Mouse (Mus musculus): Measurements from ENCODE around the gene Adamts13. TPM values are rescaled to one million over a fixed set of nuclear protein-coding genes. Genes with fewer than 3 reads are reported as not detected.
A peak's percentile ranks its signal among the peaks of the same experiment; 100 is the strongest.

Gene Adamts13
- 0.08 TPM in 1 of 2 replicates, not detected in the other for polyA plus RNA-seq (2014; fragmentation: Nextera tagmentation; extraction: Ambion mirVana)

DNA sequence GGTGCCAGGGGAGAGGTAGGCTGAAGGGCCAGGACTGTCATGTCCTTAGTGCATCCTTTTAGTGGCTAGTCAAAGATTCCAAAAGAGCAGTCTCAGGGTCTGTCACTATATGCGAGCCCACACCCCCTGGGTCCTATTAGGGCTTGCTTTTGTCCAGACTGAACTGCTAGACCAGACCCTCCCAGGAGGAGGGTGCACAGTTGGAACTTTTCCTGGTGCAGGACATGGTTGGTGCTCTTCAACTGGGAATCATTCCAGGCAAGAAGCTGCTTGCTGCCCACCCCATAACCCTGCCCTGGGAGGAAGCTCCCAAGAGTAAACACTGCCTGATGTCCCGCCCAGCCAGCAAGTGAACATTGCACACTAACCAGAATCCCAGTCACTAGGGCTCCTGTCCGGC is at the start of gene Adamts13:
Gene Adamts13, plus strand, starts transcription at position 301 of the 400 bp plus-strand sequence.
- H3K27ac ChIP-seq (ENCODE audit: low read depth, low read length), result no peak within 1 kb of the TSS
- no peak for ATAC-seq (replicated peaks; ENCODE audit: low FRiP score)

DNA sequence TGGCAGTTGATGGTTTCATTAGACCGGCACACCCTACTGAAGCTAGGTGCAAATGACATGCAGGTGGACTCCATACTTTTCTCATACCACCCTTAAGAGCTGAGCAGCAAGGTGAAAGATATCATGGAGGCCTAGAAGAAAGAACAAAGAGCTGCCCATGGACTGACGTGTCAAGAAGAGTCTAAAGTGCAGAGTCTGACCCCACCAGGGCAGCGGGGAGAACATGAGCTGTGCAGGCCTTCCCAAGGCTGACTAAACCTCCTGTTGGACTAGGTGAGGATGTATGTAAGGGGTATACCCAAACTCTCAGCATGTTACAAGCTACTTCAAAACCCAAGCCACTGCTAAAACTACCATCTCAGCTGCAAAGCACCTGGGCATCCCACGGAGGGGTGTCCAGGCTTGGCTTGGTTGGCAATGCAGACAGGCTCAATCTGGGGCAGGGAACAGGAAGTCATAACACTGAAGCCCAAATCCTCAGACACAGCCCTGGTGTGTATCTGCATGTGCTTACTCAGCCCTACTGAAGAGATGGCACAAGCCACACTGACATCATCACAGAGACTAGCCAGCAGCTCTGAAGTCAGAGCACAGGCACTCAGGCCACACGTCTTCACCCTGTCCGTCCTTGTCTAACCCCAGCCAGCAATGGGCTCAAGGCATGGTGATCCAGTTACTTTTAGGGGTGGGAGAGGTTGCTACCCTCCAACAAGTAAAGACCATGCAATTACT is 45.3 kb upstream of the Adamts13 start:
- no peak for ATAC-seq (replicated peaks; ENCODE audit: low FRiP score)
- no peak for DNase-seq (ENCODE audit: low spot score)
- H3K36me3 ChIP-seq (ENCODE audit: control insufficient read depth, insufficient read depth, low read length), result peaks cover 11% of the 10 kb centered on the region
- H3K27ac ChIP-seq (ENCODE audit: low read depth, low read length), result no peak overlapping the region
- no peak overlapping the region for H3K4me2 ChIP-seq (ENCODE audit: low read depth, low read length, severe bottlenecking)
- H3K4me1 ChIP-seq (replicated peaks; ENCODE audit: control insufficient read depth, insufficient read depth, low read length), result peaks cover 8% of the 10 kb centered on the region
- H3K9me3 ChIP-seq (ENCODE audit: control insufficient read depth, low read length), result no peaks in the 10 kb centered on the region
- WGBS, result 92% methylated on average over 6 of the region's 6 CpGs
- no peak overlapping the region for H3K4me3 ChIP-seq (ENCODE audit: low read depth, low read length)
- H3K9ac ChIP-seq (ENCODE audit: low read length), result no peak overlapping the region
- no peaks in the 10 kb centered on the region for H3K27me3 ChIP-seq (ENCODE audit: control insufficient read depth, insufficient read depth, low read length)

More for the DNA sequence above, at the start of gene Adamts13:
- Histone ChIP-seq H3K4me2 (ENCODE audit: low read depth, low read length, severe bottlenecking) (no peak within 1 kb of the TSS), H3K9me3 (ENCODE audit: control insufficient read depth, low read length) (no peaks in the 10 kb centered on the region), H3K4me1 (replicated peaks; ENCODE audit: control insufficient read depth, insufficient read depth, low read length) (no peaks in the 10 kb centered on the region), H3K27me3 (ENCODE audit: control insufficient read depth, insufficient read depth, low read length) (no peaks in the 10 kb centered on the region), H3K9ac (ENCODE audit: low read length) (no peak within 1 kb of the TSS), H3K4me3 (ENCODE audit: low read depth, low read length) (no peak within 1 kb of the TSS), H3K36me3 (ENCODE audit: control insufficient read depth, insufficient read depth, low read length) (no peaks in the 10 kb centered on the region)
- WGBS, result 80% methylated on average over 3 of the region's 3 CpGs
- no peak for DNase-seq (ENCODE audit: low spot score)

DNA sequence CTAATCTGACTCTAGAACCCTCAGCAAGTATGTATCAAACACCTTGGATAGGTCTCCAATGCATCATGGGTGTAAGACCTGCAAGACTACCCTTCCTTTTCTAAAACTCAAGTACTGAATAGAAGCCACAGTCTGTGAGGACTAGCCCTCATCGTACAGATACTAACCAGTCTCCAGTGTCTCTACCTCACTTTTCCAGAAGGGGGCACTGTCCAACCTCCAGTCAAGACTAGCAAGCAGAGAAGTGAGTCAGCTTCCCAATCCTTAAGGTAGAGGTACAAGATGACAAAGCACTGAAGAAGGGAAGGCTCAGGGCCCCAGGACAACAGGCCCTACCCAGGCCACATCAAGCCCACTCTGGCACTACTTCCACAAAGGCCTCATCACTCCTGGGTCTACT is 42.8 kb upstream of the Adamts13 start:
- peaks cover under 1% of the 10 kb centered on the region; the same call in 1 of the 2 replicates for H3K36me3 ChIP-seq (ENCODE audit: control insufficient read depth, insufficient read depth, low read length)
- H3K9me3 ChIP-seq (ENCODE audit: control insufficient read depth, low read length), result no peaks in the 10 kb centered on the region
- no peak overlapping the region for H3K27ac ChIP-seq (ENCODE audit: low read depth, low read length)
- 55% methylated on average over 1 of the region's 1 CpGs for WGBS
- no peaks in the 10 kb centered on the region for H3K27me3 ChIP-seq (ENCODE audit: control insufficient read depth, insufficient read depth, low read length)
- ATAC-seq (replicated peaks; ENCODE audit: low FRiP score) (no peak), DNase-seq (ENCODE audit: low spot score) (no peak)
- no peak overlapping the region; the same call in 1 of the 2 replicates for H3K9ac ChIP-seq (ENCODE audit: low read length)
- H3K4me3 ChIP-seq (ENCODE audit: low read depth, low read length), result no peak overlapping the region
- H3K4me2 ChIP-seq (ENCODE audit: low read depth, low read length, severe bottlenecking), result no peak overlapping the region
- H3K4me1 ChIP-seq (replicated peaks; ENCODE audit: control insufficient read depth, insufficient read depth, low read length), result peaks cover 8% of the 10 kb centered on the region

DNA sequence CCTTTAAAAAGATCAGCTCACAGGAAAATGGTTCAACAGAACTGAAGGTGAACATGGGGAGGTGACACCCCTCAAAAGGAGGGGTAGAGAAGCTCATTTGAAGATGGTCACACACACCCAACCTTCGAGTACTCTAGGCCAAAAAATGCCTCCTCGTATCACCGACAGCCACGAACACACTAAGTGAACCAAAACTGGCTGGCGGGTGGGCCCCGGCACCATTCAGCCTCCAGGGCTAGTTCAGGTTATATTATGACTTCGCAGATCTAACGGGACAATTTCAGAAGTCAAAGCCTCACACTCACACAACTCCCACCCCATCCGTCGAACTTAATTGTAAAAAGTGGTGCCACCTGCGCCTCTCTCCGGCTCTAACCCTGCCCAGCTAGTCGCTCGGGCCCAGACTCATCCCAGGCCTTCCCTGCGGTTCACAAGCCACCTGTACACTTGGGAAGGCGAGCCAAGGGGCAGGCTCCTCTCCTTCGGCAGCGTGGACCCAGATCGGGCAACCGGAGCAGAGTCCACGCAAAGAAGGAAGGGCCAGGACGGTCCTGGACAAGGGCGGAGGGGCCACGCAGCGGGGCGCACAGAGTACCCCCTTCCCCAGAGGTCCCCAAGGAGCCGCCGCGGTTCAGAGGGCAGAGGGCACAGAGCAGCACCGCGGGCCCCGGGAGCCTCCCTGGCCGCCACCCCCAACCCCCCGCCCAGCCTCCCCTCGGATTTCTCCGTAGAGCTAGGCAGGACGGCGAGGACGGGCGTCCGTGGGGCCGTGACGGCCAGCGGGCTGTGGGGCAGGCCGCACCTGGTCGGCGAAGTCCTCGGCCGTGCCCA is 40.5 kb upstream of the Adamts13 start:
- H3K36me3 ChIP-seq (ENCODE audit: control insufficient read depth, insufficient read depth, low read length), result no peaks in the 10 kb centered on the region
- ATAC-seq (replicated peaks; ENCODE audit: low FRiP score) (peak; percentile 49), DNase-seq (ENCODE audit: low spot score) (no peak)
- peak overlapping the region; percentile 95 for H3K4me3 ChIP-seq (ENCODE audit: low read depth, low read length)
- H3K27me3 ChIP-seq (ENCODE audit: control insufficient read depth, insufficient read depth, low read length), result no peaks in the 10 kb centered on the region
- H3K9me3 ChIP-seq (ENCODE audit: control insufficient read depth, low read length), result no peaks in the 10 kb centered on the region
- H3K4me1 ChIP-seq (replicated peaks; ENCODE audit: control insufficient read depth, insufficient read depth, low read length), result peaks cover 8% of the 10 kb centered on the region
- peak overlapping the region; percentile 62 for H3K27ac ChIP-seq (ENCODE audit: low read depth, low read length)
- H3K9ac ChIP-seq (ENCODE audit: low read length), result peak overlapping the region; percentile 95
- H3K4me2 ChIP-seq (ENCODE audit: low read depth, low read length, severe bottlenecking), result peak overlapping the region; percentile 72
- 3% methylated on average over 43 of the region's 49 CpGs for WGBS

DNA sequence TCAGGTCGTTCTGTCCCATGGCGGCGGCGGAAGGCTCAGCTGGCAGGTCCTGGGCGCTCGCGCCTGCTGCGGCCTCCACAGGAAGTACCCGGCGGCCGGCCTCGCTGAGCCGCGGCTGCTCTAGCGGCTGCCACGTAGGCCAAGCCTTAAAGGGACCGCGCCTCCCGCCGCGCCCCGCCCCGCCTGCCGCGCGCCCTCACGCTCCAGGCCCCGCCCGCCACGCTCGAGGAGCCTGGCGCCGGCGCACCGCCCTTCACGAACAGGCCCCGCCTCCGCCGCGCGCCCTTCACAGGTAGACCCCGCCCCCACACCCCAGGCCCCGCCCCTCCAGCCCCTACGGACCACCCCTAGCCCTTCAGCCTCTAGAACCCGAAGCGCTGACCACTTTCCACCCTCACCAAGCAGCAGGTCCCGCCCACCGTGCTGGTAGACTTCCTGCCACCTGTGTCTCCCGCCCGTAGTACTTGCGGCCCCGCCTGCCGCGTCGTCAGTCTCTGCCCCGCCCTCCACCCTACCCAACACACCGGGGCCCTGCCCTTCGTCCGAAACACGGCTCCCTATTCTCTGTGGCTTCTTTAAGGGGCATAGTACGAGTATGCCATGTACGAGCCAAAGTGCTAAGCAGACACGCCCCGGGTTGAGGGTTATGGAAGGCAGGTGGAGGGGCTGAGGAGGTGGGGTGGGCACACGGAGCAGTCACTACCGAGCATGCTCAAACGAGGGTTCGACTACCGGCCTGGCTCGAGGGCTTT is 39.7 kb upstream of the Adamts13 start, which contains the start of the genes Surf4 and Stkld1:
Gene Surf4, minus strand, starts transcription at position 625 of the 752 bp plus-strand sequence.
Gene Stkld1, plus strand, starts transcription at position 744 of the 752 bp plus-strand sequence.
- peak; percentile 95 for ATAC-seq (replicated peaks; ENCODE audit: low FRiP score)
- H3K9ac ChIP-seq (ENCODE audit: low read length), result peak within 1 kb of the TSS; percentile 95
- H3K4me3 ChIP-seq (ENCODE audit: low read depth, low read length), result peak within 1 kb of the TSS; percentile 95
- no peaks in the 10 kb centered on the region for H3K27me3 ChIP-seq (ENCODE audit: control insufficient read depth, insufficient read depth, low read length)
- H3K36me3 ChIP-seq (ENCODE audit: control insufficient read depth, insufficient read depth, low read length), result no peaks in the 10 kb centered on the region
- peak; percentile 98 for DNase-seq (ENCODE audit: low spot score)
- H3K4me1 ChIP-seq (replicated peaks; ENCODE audit: control insufficient read depth, insufficient read depth, low read length), result peaks cover 8% of the 10 kb centered on the region
- no peaks in the 10 kb centered on the region for H3K9me3 ChIP-seq (ENCODE audit: control insufficient read depth, low read length)
- WGBS, result under 1% methylated on average over 65 of the region's 70 CpGs
- H3K4me2 ChIP-seq (ENCODE audit: low read depth, low read length, severe bottlenecking), result peak within 1 kb of the TSS; percentile 72
- peak within 1 kb of the TSS; percentile 62 for H3K27ac ChIP-seq (ENCODE audit: low read depth, low read length)

DNA sequence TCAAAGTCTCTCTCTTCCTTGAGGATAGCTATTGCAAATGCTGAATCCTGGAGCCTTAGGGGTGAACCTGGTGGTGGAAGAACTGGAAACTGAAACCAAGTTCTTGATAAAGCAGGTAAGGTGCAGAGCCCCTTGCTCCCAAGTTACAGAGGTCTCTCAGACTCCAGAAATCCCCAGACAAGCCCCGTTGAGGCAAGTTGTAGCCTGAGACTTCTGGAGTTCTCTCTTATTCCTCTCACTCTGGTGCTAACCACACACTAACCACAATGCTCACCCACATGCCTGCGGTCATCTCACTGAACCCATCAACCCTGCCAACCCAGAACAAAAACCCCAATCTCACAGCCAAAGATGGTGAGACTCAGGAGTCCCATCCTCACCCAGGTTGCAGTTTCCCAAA is 37.9 kb upstream of the Adamts13 start:
- ATAC-seq (replicated peaks; ENCODE audit: low FRiP score) (no peak), DNase-seq (ENCODE audit: low spot score) (no peak)
- Histone ChIP-seq H3K4me1 (replicated peaks; ENCODE audit: control insufficient read depth, insufficient read depth, low read length) (peaks cover 8% of the 10 kb centered on the region), H3K4me3 (ENCODE audit: low read depth, low read length) (no peak overlapping the region), H3K9ac (ENCODE audit: low read length) (no peak overlapping the region), H3K9me3 (ENCODE audit: control insufficient read depth, low read length) (no peaks in the 10 kb centered on the region), H3K4me2 (ENCODE audit: low read depth, low read length, severe bottlenecking) (no peak overlapping the region), H3K27me3 (ENCODE audit: control insufficient read depth, insufficient read depth, low read length) (no peaks in the 10 kb centered on the region), H3K27ac (ENCODE audit: low read depth, low read length) (no peak overlapping the region), H3K36me3 (ENCODE audit: control insufficient read depth, insufficient read depth, low read length) (no peaks in the 10 kb centered on the region)
- 100% methylated on average over 2 of the region's 2 CpGs for WGBS

DNA sequence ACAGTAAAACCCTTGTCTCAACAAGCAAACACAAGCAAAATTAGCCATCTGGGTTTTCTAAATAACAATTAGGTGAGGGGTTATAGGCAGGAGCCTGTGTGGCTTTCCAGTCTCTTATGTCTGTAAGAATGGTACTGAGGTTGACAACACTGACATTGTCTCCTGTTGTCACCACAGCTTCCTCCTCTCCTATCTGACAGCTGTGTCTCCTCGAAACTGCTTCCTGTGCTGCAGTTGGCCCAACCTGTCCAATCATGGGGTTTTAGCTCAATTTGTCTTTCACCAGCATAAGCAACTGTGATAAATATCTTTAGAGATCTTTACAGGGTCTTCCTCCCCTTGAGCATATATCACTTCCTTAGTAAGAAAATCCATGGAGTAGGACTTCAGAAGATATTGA is 36.8 kb upstream of the Adamts13 start:
- Histone ChIP-seq H3K4me2 (ENCODE audit: low read depth, low read length, severe bottlenecking) (no peak overlapping the region), H3K9me3 (ENCODE audit: control insufficient read depth, low read length) (no peaks in the 10 kb centered on the region), H3K4me3 (ENCODE audit: low read depth, low read length) (no peak overlapping the region), H3K4me1 (replicated peaks; ENCODE audit: control insufficient read depth, insufficient read depth, low read length) (peaks cover 8% of the 10 kb centered on the region), H3K27ac (ENCODE audit: low read depth, low read length) (no peak overlapping the region), H3K36me3 (ENCODE audit: control insufficient read depth, insufficient read depth, low read length) (no peaks in the 10 kb centered on the region), H3K9ac (ENCODE audit: low read length) (no peak overlapping the region), H3K27me3 (ENCODE audit: control insufficient read depth, insufficient read depth, low read length) (no peaks in the 10 kb centered on the region)
- WGBS, result 82% methylated on average over 1 of the region's 1 CpGs
- ATAC-seq (replicated peaks; ENCODE audit: low FRiP score), result no peak
- no peak for DNase-seq (ENCODE audit: low spot score)

DNA sequence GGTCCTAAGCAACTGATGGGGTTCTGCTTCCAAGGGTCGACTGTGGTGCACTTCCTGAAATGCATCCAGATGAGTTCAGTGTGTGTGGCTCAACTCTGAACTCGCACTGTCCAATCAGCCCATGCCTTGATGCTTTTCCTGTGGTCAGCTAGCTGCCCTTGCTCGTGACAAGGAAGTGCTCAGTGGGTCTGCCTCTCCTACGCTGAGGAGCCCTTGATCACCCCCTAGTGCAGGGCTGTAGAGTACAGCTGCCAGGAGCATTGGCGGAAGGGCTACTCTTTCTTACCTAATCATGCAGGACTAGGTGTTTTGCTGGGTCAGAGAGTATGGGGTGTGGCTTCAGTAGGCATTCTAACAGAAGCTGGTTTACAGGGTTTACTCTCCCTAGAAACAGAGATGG is 31.7 kb upstream of the Adamts13 start:
- Histone ChIP-seq H3K4me1 (replicated peaks; ENCODE audit: control insufficient read depth, insufficient read depth, low read length) (no peaks in the 10 kb centered on the region), H3K4me3 (ENCODE audit: low read depth, low read length) (no peak overlapping the region), H3K4me2 (ENCODE audit: low read depth, low read length, severe bottlenecking) (no peak overlapping the region), H3K36me3 (ENCODE audit: control insufficient read depth, insufficient read depth, low read length) (no peaks in the 10 kb centered on the region), H3K9ac (ENCODE audit: low read length) (no peak overlapping the region), H3K9me3 (ENCODE audit: control insufficient read depth, low read length) (no peaks in the 10 kb centered on the region), H3K27ac (ENCODE audit: low read depth, low read length) (no peak overlapping the region), H3K27me3 (ENCODE audit: control insufficient read depth, insufficient read depth, low read length) (no peaks in the 10 kb centered on the region)
- DNase-seq (ENCODE audit: low spot score) (no peak), ATAC-seq (replicated peaks; ENCODE audit: low FRiP score) (no peak)
- WGBS, result 53% methylated on average over 5 of the region's 5 CpGs
